Mouse (Mus musculus) cerebellum, postnatal 25 days (tissue): ENCODE data around the gene Gm5538.

ENCODE experiments used
- DNase-seq, 2 experiments: peaks; one replicate each; pipeline ENCODE4 v3.0.0; 2021; ENCODE audit warnings: mixed read lengths in 2 of 2

The Gm5538 gene

GRCm38 (mm10) chr3:59729490-59729889 is at the start of gene Gm5538:
Gene Gm5538 (plus strand): TSS chr3:59729790.
- DNase-seq: no peak

GRCm38 (mm10) chr3:59697391-59697790 is 32.2 kb upstream of the Gm5538 start:
- no peak for DNase-seq

GRCm38 (mm10) chr3:59702614-59703110 is 26.9 kb upstream of the Gm5538 start:
- DNase-seq: no peak

GRCm38 (mm10) chr3:59739866-59740265 is 10.3 kb downstream of the Gm5538 start:
- DNase-seq: peak; percentile 29 to 51

GRCm38 (mm10) chr3:59744181-59744580 is 14.6 kb downstream of the Gm5538 start:
- peak in 1 of 2 experiments; percentile 58 for DNase-seq
